Mouse (Mus musculus): ENCODE results near the gene Rin2.

Rin2 gene

DNA sequence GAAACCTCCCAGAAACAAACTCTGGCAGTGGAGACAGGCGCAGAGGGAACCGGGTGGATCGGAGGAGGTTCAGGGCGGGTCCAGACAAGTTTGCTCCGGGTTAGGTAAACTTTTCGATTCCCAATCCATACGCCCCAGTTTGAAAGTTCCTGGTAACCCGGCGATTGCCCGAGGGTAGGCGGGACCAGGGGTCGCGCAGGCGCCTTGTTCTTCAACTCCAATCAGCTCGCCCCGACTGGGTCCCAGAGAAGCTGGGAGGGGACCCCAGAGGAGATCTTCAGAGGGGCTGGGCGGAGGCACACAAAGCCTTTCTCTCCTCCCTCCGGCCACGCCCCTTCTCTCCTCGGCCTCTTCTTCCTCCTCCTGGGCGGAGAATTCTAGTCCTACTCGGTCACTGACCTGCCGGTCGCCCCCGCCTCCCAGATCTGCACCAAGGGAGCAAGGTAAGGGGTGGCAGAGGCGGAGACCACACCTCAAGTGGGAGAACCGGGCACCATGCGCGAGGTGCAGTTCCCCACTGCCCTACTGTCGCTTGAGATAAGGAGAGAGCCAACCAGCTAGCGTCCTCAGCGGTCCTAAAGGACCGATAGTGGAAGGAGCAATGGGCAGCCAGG is at the start of gene Rin2:
Rin2 (plus strand) TSS at position 74 of the 614 bp plus-strand sequence.
- DNase-seq: peak; percentile 89

DNA sequence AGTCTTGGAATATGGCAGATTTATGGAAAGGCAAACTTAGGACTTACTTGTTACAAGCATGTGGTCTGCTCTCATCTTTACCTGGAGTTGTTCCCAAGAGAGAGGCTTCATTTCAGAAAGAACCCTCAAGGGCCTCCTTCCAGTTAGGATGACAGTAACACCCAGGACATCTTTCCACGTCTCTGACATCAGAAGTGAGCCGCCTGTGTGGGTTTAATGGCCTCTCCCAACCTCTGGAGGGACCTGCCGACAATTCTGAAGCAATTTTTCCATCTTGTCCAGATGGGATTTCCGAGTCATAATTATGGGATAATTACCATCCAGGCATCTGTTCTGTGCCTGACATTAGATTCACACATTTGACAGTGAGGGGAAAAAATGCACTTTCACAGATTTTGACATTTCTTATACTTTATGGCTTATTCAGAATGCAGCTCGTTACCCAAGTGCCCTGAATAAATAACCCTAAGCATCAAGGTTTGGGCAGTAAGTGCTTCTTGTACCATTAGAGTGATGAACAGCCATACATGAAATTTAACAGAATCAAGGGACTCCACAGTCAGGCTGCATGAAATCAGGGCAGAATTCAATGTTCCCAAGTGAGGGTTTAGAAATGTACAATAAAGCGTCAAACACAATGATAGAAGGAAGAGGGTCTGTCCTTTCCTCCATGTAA is 43.8 kb upstream of the Rin2 start:
- DNase-seq: no peak

DNA sequence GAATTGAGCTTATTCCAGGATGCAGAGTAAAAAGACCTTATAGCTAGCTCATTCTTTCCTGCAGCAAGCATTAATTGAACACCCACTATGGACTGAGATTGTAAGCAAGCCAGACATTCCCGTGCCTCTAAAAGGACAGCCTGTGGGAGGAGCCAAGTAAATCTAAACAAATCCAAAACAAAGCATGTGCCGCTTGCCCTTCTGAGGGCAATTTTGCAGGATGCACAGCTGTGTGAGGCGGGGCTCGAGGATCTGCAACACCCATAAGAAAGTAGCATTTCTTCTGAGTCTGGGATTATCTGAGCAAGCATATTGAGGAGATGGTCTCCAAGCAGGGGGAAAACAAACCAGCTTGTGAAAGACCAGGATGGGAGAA is 43.2 kb upstream of the Rin2 start:
- no peak for DNase-seq

- no peak for DNase-seq
Measured at GRCm38 (mm10) chr2:145633811-145634210, 41.2 kb upstream of the Rin2 start.

GRCm38 (mm10) chr2:145640255-145640984 is 34.6 kb upstream of the Rin2 start:
- DNase-seq: no peak

GRCm38 (mm10) chr2:145655373-145655960 is 19.5 kb upstream of the Rin2 start:
- no peak for DNase-seq

- DNase-seq: no peak
Measured at GRCm38 (mm10) chr2:145656121-145656520, 18.9 kb upstream of the Rin2 start.

DNA sequence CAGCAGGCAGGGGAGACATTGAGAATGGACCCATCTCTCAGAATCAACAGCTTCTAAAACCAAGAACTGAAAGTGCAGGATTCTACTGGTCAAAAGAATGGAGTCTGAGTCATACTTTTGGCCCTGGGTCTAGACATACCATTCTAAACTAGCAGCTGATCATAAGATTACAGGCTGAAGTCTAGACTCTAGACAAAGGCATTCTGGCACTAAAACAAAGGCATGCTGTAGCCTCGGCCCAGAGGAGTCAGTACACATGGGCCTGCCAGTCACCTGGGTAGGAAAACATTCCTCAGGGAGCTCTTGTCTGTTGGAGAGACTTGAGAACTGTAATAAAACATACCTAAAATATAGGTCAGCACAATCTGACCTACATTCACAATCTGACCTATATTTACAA is 18.3 kb upstream of the Rin2 start:
- no peak for DNase-seq

DNA sequence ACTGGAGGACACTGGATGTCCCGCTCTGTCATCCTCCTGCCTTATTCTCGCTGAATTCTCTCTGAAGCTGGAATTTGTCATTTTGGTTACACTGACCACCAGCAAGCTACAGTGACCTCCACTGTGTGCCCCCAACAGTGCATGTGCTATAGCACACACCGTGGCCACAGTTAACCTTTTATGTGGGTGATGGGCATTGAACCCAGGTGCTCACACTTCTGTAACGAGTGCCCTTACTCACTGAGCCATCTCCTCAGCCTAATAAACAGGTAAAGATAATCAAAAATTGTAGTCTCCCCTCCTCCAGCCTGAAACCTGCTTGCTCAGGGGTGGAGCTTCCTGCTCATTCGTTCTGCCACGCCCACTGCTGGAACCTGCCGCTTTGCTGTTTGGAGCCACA is 13.8 kb upstream of the Rin2 start:
- no peak for DNase-seq

DNA sequence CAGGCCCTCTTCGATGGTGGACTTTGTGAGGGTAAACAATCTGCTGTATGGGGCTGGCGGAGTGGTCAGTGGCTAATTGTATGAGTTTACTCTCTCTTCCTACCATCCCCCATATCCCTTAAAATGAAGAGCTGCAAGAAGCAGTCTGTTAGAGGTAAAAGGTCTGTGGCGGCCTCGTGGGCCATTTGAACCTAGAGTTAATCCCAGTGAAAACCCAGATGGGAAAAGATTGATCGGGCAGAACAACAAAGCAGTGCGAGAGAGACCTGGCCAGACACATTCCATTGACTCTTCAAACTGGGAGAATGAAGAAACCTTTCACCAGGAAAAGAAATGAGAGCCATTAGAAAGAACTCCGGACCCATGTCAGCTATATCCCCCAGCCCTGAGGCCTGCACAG is 11.1 kb upstream of the Rin2 start:
- no peak for DNase-seq

- peak; percentile 48 for DNase-seq
Measured at GRCm38 (mm10) chr2:145664311-145664710, 10.7 kb upstream of the Rin2 start.

- DNase-seq: no peak
Measured at GRCm38 (mm10) chr2:145668135-145668534, 6.9 kb upstream of the Rin2 start.

DNA sequence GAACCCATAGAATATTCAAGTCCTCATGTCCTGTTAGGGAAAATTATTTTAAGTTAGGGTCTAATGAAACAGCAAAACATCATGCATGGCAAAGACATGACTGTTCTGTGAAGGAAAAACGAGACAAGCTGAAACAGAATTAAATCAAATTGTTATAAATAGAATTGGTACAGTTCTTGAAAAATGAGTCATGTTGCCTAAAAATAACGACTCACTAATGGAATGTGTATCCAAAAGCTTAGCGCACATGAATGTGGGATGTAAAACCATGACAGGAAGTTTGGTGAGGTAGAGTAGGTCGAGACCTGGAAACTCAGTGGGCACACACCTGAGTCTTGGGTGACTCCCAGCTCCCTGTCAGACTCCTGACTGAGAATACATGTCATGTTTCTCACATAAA is 4.9 kb upstream of the Rin2 start:
- DNase-seq: no peak

DNA sequence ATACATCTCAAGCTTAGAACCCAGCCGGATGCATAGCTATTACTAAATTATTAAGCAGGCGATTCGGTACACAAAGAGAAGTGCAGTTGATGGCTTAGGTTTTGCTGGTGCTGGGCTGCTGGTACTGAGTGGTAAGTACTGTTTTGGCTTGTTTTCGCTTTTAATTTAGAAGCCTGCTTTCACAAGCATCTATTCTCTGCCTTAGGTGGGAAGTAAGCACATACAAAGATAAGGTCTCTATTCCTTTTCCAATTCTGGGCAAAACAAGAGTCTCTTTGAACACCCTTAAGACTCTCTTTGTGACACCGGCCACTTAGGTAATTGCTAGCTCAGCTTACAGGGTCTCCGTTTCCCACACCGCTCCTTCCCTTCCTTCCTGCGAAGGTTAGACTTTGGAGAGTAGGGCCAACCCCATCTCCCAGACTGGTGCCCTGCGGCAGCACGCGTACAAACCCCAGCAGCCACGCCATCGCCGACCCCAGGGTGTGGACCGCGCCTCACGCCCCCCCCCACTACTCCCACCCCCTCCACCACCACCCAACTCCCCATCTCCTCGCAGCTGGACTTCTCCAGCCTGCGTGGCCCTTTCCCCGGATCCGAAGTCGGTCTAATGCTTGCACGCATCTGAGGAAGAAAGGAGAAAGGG is 396 bp upstream of the Rin2 start:
- DNase-seq: no peak

GRCm38 (mm10) chr2:145675756-145676543 is 935 bp downstream of the Rin2 start:
- DNase-seq: peak; percentile 83

GRCm38 (mm10) chr2:145676544-145676925 is 1.5 kb downstream of the Rin2 start:
- DNase-seq: peak; percentile 22

DNA sequence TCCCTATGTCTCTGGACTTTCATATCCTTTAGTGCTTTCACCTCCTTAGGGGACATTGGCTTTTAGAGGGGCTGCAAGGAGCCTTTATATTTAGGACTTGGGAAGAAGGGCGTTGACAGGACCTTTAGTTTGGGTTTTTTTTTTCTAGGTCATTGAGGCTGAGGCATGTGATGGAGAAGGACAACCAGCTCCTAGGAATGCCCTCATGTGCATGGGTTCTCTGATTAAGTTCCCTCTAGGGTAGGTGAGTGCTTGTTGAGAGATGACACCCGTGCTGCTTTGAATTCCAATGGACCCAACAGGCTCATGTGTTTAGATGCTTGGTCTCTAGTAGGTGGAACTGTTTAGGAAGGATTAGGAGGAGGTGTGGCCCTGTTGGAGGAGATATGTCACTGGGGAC is 1.9 kb downstream of the Rin2 start:
- DNase-seq: no peak

GRCm38 (mm10) chr2:145680141-145680540 is 5.1 kb downstream of the Rin2 start:
- DNase-seq: peak; percentile 26

GRCm38 (mm10) chr2:145680762-145681161 is 5.7 kb downstream of the Rin2 start:
- peak; percentile 30 for DNase-seq

GRCm38 (mm10) chr2:145681626-145682025 is 6.6 kb downstream of the Rin2 start:
- DNase-seq: no peak

DNA sequence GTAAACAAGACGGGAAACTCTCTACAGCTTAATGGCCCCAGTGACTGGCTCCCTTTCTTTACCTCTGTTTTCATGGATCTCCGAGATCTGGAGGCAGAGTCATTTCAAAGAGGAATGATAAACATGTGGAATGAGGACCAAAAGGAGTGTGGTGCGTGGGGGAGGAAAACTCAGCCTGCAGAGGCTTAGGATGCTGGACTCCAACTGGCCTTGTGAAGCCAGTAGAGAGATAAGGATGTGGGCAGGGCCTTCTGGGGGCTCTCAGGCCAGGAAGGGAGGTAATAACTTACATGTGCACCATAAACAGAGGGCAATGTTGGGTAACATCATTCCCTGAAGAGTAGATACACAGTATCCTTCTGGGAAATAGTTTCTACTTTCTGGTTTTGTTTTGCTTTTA is 7.9 kb downstream of the Rin2 start:
- DNase-seq: no peak

- DNase-seq: peak; percentile 90
Measured at GRCm38 (mm10) chr2:145683536-145683935, 8.5 kb downstream of the Rin2 start.

Measured in kidney, postnatal 14 days (tissue).